Mouse (Mus musculus) intestine, embryonic 15.5 days (tissue): ENCODE measurements around the gene Boc. TPM values are rescaled to one million over a fixed set of nuclear protein-coding genes. Genes with fewer than 3 reads are reported as not detected.
A peak's percentile ranks its signal among the peaks of the same experiment; 100 is the strongest.
"Not testable (repeated sequence)": the region's sequence is repeated elsewhere in the genome, so short reads cannot be mapped to it uniquely, and the experiment has no call there.

Source experiments
- ATAC-seq: fragments of 200-750 bp; cut with Nextera tagmentation; 2 replicates; pipeline ENCODE4 v1.8.0; 2017; ENCODE audit warnings: moderate TSS enrichment, moderate library complexity
- H3K27ac ChIP-seq: fragments of 300-500 bp; sonication (generic); 2 replicates; pipeline ENCODE4 v1.5.1; 2015; ENCODE audit warnings: mild to moderate bottlenecking, inconsistent platforms
- H3K27me3 ChIP-seq: fragments of 300-500 bp; sonication (generic); replicated peaks from 2 replicates; pipeline ENCODE4 v1.6.1; 2015; ENCODE audit warnings: inconsistent platforms
- H3K36me3 ChIP-seq: fragments of 300-500 bp; sonication (generic); 2 replicates; pipeline ENCODE4 v1.6.1; 2015; ENCODE audit warnings: inconsistent platforms
- H3K4me1 ChIP-seq: fragments of 300-500 bp; sonication (generic); replicated peaks from 2 replicates; pipeline ENCODE4 v1.6.1; 2015; ENCODE audit warnings: inconsistent platforms
- H3K4me2 ChIP-seq: fragments of 300-500 bp; sonication (generic); replicated peaks from 2 replicates; pipeline ENCODE4 v1.6.1; 2015; ENCODE audit warnings: mild to moderate bottlenecking, inconsistent platforms
- H3K4me3 ChIP-seq: fragments of 300-500 bp; sonication (generic); replicated peaks from 2 replicates; pipeline ENCODE4 v1.5.1; 2015; ENCODE audit warnings: inconsistent platforms
- H3K9ac ChIP-seq: fragments of 300-500 bp; sonication (generic); 2 replicates; pipeline ENCODE4 v1.6.1; 2015; ENCODE audit warnings: inconsistent platforms
- H3K9me3 ChIP-seq: fragments of 300-500 bp; sonication (generic); 2 replicates; pipeline ENCODE4 v1.6.1; 2016; ENCODE audit warnings: inconsistent platforms
- WGBS: fragments of 180-500 bp; shearing (Covaris S2); methylation state at CpG from one replicate; pipeline ENCODE4 v1.1.7; 2015; 5-methylcytosine and 5-hydroxymethylcytosine counted together
- polyA plus RNA-seq: library from polyadenylated mRNA; unstranded; fragments of >200 nt; fragmentation: Nextera tagmentation; extraction: Ambion mirVana; gene quantifications from 2 replicates; pipeline ENCODE4 v1.2.1, GENCODE M21; 2015

Gene Boc
- polyA plus RNA-seq, 1 experiment from 2014 or later: 10.3 TPM

DNA sequence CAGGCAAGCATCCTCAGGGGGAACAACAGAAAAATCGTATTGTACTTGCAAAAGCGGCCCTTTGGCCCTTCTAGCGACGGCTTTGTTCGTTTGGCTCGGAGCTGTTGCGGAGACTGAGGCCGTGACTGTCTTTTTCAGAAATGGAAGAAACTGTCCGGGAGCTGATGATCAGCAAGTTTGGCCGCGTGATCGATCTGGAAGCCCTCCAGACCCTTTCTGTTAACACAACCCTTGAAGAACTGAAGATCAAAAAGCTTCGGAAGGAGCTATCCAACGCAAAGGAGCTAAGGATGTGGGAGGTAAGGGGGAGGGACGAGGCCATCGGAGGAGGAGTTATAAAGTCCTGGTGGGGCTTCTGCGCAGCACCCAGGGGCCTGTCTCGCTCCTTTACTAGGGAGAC, 79.9 kb downstream of the Boc start:
- WGBS: 35% methylated on average over 18 of the region's 18 CpGs
- Histone ChIP-seq H3K9me3 (no peaks in the 10 kb centered on the region), H3K4me2 (0 out of 2 replicates have a peak overlapping the region, but pooled peaks have one; percentile 9), H3K27me3 (no peaks in the 10 kb centered on the region), H3K27ac (no peak overlapping the region), H3K4me1 (no peaks in the 10 kb centered on the region), H3K36me3 (no peaks in the 10 kb centered on the region), H3K4me3 (no peak overlapping the region), H3K9ac (no peak overlapping the region)
- ATAC-seq: no peak

DNA sequence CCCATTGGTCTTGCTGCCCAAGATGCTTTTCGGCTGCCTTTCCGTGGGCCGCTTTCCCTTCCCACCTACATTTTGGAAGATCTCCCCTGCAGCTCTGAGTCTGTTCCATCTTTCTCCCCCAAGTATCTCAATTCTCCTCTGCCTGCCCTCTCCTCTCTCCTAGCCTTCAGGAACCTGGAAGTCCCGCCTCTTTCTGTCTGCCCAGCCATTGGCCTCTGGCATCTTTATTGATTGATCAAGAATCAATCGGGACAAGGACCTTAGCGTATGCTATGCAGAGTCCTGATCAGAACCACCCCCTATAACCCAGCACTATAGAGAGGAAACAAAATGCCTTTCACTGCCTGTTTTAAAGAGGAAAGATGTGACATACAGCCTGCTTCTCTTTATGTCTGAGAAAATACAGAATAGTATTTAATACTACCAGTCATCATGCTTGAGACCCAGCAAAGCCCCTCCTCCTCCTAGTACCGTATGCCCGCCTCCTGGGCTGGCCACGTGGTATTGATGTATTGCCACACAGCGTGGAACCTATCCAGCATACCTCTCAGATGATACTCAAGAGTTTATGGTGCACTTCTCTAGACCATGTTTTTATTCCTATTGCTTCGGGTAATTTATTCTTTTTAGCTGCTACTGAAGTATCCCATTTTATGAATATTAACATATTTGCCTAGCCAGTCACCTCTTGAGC, 82.9 kb downstream of the Boc start:
- no peak overlapping the region for H3K4me2 ChIP-seq
- no peak overlapping the region for H3K27ac ChIP-seq
- no peaks in the 10 kb centered on the region for H3K4me1 ChIP-seq
- H3K4me3 ChIP-seq: no peak overlapping the region
- H3K9ac ChIP-seq: no peak overlapping the region
- ATAC-seq: no peak
- no peaks in the 10 kb centered on the region for H3K36me3 ChIP-seq
- no peaks in the 10 kb centered on the region for H3K27me3 ChIP-seq
- 89% methylated on average over 11 of the region's 11 CpGs for WGBS
- no peaks in the 10 kb centered on the region for H3K9me3 ChIP-seq

DNA sequence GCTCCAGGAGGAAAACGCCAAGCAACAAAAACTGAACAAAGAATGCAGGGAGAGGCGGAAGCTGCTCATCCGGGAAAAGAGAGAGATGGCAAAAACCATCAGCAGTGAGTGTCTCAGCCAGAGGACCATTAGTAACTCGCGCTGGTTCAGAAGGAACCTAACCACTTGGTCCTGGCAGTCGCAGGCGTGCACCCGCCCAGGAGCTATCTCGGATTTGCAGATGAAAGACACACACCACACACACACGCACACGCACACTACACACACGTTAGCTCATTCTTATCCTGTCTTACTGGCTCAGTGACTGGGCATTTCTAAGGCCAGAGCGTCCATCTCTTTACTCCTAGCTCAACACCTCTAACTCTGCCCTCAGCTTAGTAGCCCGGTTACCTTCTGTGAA, 83.4 kb downstream of the Boc start:
- Histone ChIP-seq H3K9me3 (no peaks in the 10 kb centered on the region), H3K27ac (no peak overlapping the region), H3K4me3 (no peak overlapping the region), H3K4me1 (no peaks in the 10 kb centered on the region), H3K36me3 (no peaks in the 10 kb centered on the region), H3K9ac (no peak overlapping the region), H3K27me3 (no peaks in the 10 kb centered on the region), H3K4me2 (no peak overlapping the region)
- 83% methylated on average over 14 of the region's 14 CpGs for WGBS
- no peak for ATAC-seq

DNA sequence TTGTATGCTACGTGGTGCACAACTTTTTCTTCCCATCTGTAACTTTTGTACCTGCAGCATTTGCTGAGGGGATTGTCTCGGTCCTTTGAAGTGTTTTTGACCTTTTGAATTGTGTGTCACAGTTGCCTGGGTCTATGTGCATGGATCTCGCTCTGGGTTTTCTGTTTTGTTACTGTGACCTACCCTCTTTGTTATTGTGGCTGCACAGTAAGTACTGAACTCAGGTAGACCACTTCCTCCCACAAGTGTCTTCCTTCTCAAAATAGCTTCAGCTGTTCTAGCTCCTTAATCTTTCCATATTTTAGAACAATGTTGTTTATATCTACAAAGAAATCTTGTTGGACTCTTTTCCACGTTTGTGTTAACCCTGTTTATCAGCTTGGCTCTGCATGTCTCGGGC, 97.8 kb downstream of the Boc start:
- H3K36me3 ChIP-seq: no peaks in the 10 kb centered on the region
- H3K9ac ChIP-seq: no peak overlapping the region
- no peak for ATAC-seq
- WGBS: 74% methylated on average over 5 of the region's 5 CpGs
- H3K27me3 ChIP-seq: no peaks in the 10 kb centered on the region
- H3K4me1 ChIP-seq: no peaks in the 10 kb centered on the region
- H3K4me3 ChIP-seq: no peak overlapping the region
- no peak overlapping the region for H3K4me2 ChIP-seq
- no peaks in the 10 kb centered on the region for H3K9me3 ChIP-seq
- H3K27ac ChIP-seq: no peak overlapping the region

DNA sequence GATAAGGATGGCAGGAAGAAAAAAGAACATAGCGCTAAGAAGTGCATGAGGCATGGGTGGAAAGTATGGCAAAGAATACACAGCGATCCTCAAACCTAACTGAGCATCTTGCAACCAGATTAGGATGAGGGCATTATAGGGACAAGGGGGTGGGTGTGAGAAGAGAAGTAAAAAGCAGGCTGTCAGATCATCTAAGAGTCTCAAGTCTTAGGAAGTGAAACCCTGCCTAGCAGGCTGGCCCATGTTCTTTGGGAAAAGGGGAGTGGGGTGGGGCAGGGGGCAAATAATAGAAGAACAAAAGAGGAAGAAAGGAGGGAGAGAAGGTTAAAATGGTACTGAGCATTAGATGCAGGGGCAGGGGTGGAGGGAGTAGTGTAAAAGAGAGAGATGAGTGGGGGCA, 99.9 kb downstream of the Boc start:
- H3K4me3 ChIP-seq: no peak overlapping the region
- no peak overlapping the region for H3K9ac ChIP-seq
- H3K27ac ChIP-seq: no peak overlapping the region
- no peaks in the 10 kb centered on the region for H3K9me3 ChIP-seq
- no peaks in the 10 kb centered on the region for H3K36me3 ChIP-seq
- no peak for ATAC-seq
- no peaks in the 10 kb centered on the region for H3K4me1 ChIP-seq
- no peak overlapping the region for H3K4me2 ChIP-seq
- 89% methylated on average over 2 of the region's 2 CpGs for WGBS
- H3K27me3 ChIP-seq: no peaks in the 10 kb centered on the region

DNA sequence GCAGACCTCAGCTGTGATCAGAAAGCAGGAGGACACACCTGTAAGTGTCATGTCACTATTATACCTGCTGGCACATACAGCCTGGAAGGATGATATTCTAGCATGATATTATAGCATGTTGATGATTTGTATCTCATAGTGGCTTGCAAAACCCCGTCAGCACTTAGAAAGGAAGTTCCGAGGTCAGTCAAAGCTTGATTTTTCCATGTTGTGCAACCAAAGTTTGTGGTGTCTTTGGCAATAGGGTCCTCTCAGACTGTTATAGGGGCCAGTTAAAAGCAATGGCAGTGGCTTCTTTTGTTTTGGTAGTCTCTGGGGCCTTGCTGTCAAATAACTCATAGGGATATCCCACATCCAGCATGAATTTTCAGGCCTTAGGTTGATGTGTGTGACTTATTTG, 100.8 kb downstream of the Boc start:
- no peak overlapping the region for H3K27ac ChIP-seq
- ATAC-seq: no peak
- H3K36me3 ChIP-seq: no peaks in the 10 kb centered on the region
- no peak overlapping the region for H3K9ac ChIP-seq
- no peak overlapping the region for H3K4me3 ChIP-seq
- H3K27me3 ChIP-seq: no peaks in the 10 kb centered on the region
- no peak overlapping the region for H3K4me2 ChIP-seq
- no peaks in the 10 kb centered on the region for H3K9me3 ChIP-seq
- H3K4me1 ChIP-seq: no peaks in the 10 kb centered on the region
- WGBS: 96% methylated on average over 2 of the region's 2 CpGs

GRCm38 (mm10) chr16:44441913-44442312, 116.8 kb downstream of the Boc start:
- not testable (repeated sequence) for ATAC-seq, H3K27me3 ChIP-seq, H3K4me1 ChIP-seq, H3K9ac ChIP-seq, H3K4me2 ChIP-seq, H3K36me3 ChIP-seq, H3K9me3 ChIP-seq, H3K27ac ChIP-seq, H3K4me3 ChIP-seq
- 93% methylated on average over 15 of the region's 15 CpGs for WGBS

DNA sequence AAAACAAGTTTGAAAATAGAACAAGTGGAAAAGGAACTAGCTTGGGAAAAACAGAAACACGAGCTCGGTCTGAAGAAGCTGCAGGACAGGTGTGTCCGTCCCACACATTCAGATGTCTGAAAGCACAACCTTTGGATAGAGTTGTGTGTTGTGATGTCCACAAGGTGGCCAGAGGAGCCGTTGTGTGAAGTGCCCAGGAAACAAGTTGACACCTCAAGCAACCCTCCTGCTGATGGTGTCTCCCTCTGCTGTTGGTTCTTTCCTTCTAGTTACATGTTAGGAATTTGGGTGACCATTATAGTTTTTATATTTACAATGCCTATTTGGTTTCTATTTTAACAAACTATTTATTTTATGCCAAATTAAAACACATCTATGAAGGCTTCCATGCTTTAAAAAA, 123.2 kb downstream of the Boc start:
- Histone ChIP-seq H3K9me3 (no peaks in the 10 kb centered on the region), H3K36me3 (no peaks in the 10 kb centered on the region), H3K27ac (no peak overlapping the region), H3K4me3 (no peak overlapping the region), H3K9ac (no peak overlapping the region), H3K4me2 (no peak overlapping the region), H3K27me3 (no peaks in the 10 kb centered on the region), H3K4me1 (no peaks in the 10 kb centered on the region)
- 74% methylated on average over 4 of the region's 4 CpGs for WGBS
- ATAC-seq: no peak

Other genes starting within 250 kb of the Boc start
- 1.1 and 1.5 TPM in 2 replicates for gene Sidt1, start 225.7 kb downstream of the Boc start, polyA plus RNA-seq
- gene Spice1, start 211.8 kb downstream of the Boc start, polyA plus RNA-seq: 19.5 and 22.2 TPM in 2 replicates
- 0.14 and 0.38 TPM in 2 replicates for gene Cfap44, start 164.1 kb downstream of the Boc start, polyA plus RNA-seq
- gene Nepro, start 165.4 kb upstream of the Boc start, polyA plus RNA-seq: 7.6 and 8.2 TPM in 2 replicates
- gene Gtpbp8, start 187.5 kb upstream of the Boc start, polyA plus RNA-seq: 30.0 and 35.0 TPM in 2 replicates
- 0.98 and 1.1 TPM in 2 replicates for gene Cd200r1, start 206.8 kb upstream of the Boc start, polyA plus RNA-seq